Mouse (Mus musculus) kidney, postnatal 0 days (tissue): Measurements from ENCODE around the gene Alkbh5. TPM values are rescaled to one million over a fixed set of nuclear protein-coding genes. Genes with fewer than 3 reads are reported as not detected.
"Not testable (repeated sequence)": the region's sequence is repeated elsewhere in the genome, so short reads cannot be mapped to it uniquely, and the experiment has no call there.

Experiments
- ATAC-seq: fragments of 200-750 bp; cut with Nextera tagmentation; replicated peaks from 2 replicates; pipeline ENCODE4 v1.8.0; 2017; ENCODE audit warnings: low read depth, moderate number of reproducible peaks, moderate TSS enrichment, moderate library complexity; ENCODE audit not compliant: low FRiP score
- DNase-seq: peaks from one replicate; pipeline ENCODE4 v3.0.0-alpha.2; 2016; ENCODE audit warnings: low spot score
- H3K27ac ChIP-seq: fragments of 300-500 bp; sonication (generic); 2 replicates; pipeline ENCODE4 v1.5.1; 2014; ENCODE audit warnings: mild to moderate bottlenecking
- H3K27me3 ChIP-seq: fragments of 300-500 bp; sonication (generic); 2 replicates; pipeline ENCODE4 v1.6.1; 2014; ENCODE audit warnings: low read length, mixed read lengths; ENCODE audit not compliant: insufficient read depth
- H3K36me3 ChIP-seq: fragments of 300-500 bp; sonication (generic); 2 replicates; pipeline ENCODE4 v1.6.1; 2014; ENCODE audit warnings: low read length, mixed read lengths; ENCODE audit not compliant: insufficient read depth
- H3K4me1 ChIP-seq: fragments of 300-500 bp; sonication (generic); replicated peaks from 2 replicates; pipeline ENCODE4 v1.6.1; 2014; ENCODE audit warnings: antibody characterized with exemption, low read length, mixed read lengths; ENCODE audit not compliant: insufficient read depth
- H3K4me2 ChIP-seq: fragments of 300-500 bp; sonication (generic); 2 replicates; pipeline ENCODE4 v1.6.1; 2014; ENCODE audit warnings: mild to moderate bottlenecking, low read length, moderate library complexity, mixed read lengths
- H3K4me3 ChIP-seq: fragments of 300-500 bp; sonication (generic); replicated peaks from 2 replicates; pipeline ENCODE4 v1.5.1; 2014; ENCODE audit warnings: low read depth, low read length
- H3K9ac ChIP-seq: fragments of 300-500 bp; sonication (generic); 2 replicates; pipeline ENCODE4 v1.6.1; 2014; ENCODE audit warnings: low read depth, low read length
- H3K9me3 ChIP-seq: fragments of 300-500 bp; sonication (generic); replicated peaks from 2 replicates; pipeline ENCODE4 v1.6.1; 2016; ENCODE audit warnings: low read length, inconsistent platforms, mixed read lengths
- CTCF ChIP-seq: IDR thresholded peaks from 2 replicates; pipeline ENCODE4 v1.5.1; 2016; ENCODE audit warnings: antibody characterized with exemption, low read depth, mild to moderate bottlenecking, moderate library complexity
- WGBS: fragments of 180-500 bp; shearing (Covaris S2); extraction: QIAGEN DNeasy Blood & Tissue Kit; methylation state at CpG from one replicate; pipeline ENCODE4 v1.1.7; 2014; 5-methylcytosine and 5-hydroxymethylcytosine counted together
- polyA plus RNA-seq: library from polyadenylated mRNA; unstranded; fragments of >200 nt; fragmentation: Nextera tagmentation; extraction: Ambion mirVana; gene quantifications from 2 replicates; pipeline ENCODE4 v1.2.1, GENCODE M21; 2015

Gene Alkbh5
- polyA plus RNA-seq, 1 experiment from 2014 or later = 38.3 TPM

- ATAC-seq (no peak), DNase-seq (no peak)
- H3K9ac ChIP-seq = no peak overlapping the region
- peaks cover 70% of the 10 kb centered on the region for H3K36me3 ChIP-seq
- TF ChIP-seq CTCF = no peak
- no peak overlapping the region for H3K4me2 ChIP-seq
- H3K4me3 ChIP-seq = no peak overlapping the region
- no peaks in the 10 kb centered on the region for H3K9me3 ChIP-seq
- no peaks in the 10 kb centered on the region for H3K27me3 ChIP-seq
- H3K4me1 ChIP-seq = no peaks in the 10 kb centered on the region
- no peak overlapping the region for H3K27ac ChIP-seq
Measured at GRCm38 (mm10) chr11:60553091-60553490, 16.9 kb downstream of the Alkbh5 start.

DNA sequence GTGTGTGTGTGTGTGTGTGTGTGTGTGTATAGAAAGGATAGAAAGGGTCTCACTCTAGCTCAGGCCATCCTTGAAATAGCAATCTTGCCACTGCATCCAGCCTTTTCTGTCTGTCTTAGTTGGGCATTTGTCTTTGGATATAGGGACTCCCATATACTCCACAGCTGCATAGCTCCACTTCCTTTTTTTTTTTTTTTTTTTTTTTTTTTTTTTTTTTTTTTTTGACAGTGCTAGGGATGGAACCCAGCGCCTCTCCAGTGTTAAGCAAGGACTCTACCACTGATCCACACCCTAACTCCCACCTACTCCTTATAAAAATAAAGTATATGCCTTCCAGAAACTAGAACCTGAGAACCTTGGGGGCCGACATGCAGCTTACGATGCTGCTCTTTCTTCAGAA, 21.5 kb downstream of the Alkbh5 start:
- 75% methylated on average over 3 of the region's 3 CpGs for WGBS
- no peak for ATAC-seq
- Histone ChIP-seq H3K9me3 (no peaks in the 10 kb centered on the region), H3K4me3 (no peak overlapping the region), H3K27me3 (no peaks in the 10 kb centered on the region), H3K4me2 (no peak overlapping the region), H3K27ac (no peak overlapping the region), H3K36me3 (peaks cover 44% of the 10 kb centered on the region), H3K9ac (no peak overlapping the region), H3K4me1 (no peaks in the 10 kb centered on the region)
- TF ChIP-seq CTCF = no peak
- no peak for DNase-seq

DNA sequence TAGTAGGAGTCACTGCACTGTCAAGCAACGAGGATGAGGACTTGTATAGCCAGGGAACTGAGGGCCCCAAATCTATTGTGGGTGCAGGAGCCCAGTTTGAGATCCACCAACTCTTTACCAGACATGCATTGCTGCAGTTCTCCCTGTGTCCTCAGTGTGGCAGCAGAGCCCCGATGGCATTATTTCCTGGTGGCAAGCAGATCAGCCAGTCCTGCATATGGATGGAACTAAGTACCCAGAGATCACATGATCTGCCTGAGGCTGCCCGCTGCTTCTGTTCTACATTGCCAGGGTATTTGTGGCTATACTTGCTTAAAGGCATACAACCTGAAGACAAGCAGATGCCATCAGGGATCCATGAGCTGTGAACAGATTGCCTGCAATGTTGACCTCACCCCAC, 23.2 kb downstream of the Alkbh5 start:
- ATAC-seq = 0 out of 2 replicates have a peak, but pooled peaks have one; percentile 25
- no peak overlapping the region for H3K4me3 ChIP-seq
- H3K9me3 ChIP-seq = no peaks in the 10 kb centered on the region
- no peak overlapping the region for H3K9ac ChIP-seq
- no peaks in the 10 kb centered on the region for H3K4me1 ChIP-seq
- WGBS = 8% methylated on average over 3 of the region's 3 CpGs
- TF ChIP-seq CTCF = peak; percentile 96
- DNase-seq = peak; percentile 71
- H3K36me3 ChIP-seq = peaks cover 28% of the 10 kb centered on the region
- no peak overlapping the region for H3K27ac ChIP-seq
- no peaks in the 10 kb centered on the region for H3K27me3 ChIP-seq
- no peak overlapping the region for H3K4me2 ChIP-seq

DNA sequence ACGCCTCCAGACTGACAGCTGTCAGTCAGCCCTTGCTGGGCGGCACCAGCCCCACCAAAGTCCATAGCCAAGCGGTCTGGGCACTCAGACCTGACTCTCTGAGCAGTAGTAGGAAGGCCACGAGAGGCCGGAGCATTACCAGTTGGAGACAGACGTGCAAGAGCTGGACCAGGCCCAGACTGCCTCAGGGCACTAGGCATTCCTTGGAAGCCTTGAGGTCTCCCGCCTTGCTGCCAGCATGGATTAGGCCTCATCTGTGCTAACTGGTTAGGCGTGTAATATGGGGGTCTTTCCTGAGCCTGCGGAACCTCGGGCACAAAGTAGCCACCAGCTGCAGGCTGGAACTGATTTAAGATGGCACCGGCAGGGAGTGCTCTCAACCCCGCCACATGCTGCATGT, 37.8 kb downstream of the Alkbh5 start:
- not testable (repeated sequence) for H3K27ac ChIP-seq, DNase-seq, H3K9ac ChIP-seq, H3K27me3 ChIP-seq, H3K4me1 ChIP-seq, H3K4me2 ChIP-seq, H3K4me3 ChIP-seq, H3K9me3 ChIP-seq, ATAC-seq, H3K36me3 ChIP-seq
- WGBS = 86% methylated on average over 10 of the region's 12 CpGs

Other genes starting within 250 kb of the Alkbh5 start
- 27.9 and 29.9 TPM in 2 replicates for gene Tom1l2, start 183.5 kb upstream of the Alkbh5 start, polyA plus RNA-seq
- 2.1 and 2.2 TPM in 2 replicates for gene Drc3, start 183.1 kb upstream of the Alkbh5 start, polyA plus RNA-seq
- 18.3 and 19.2 TPM in 2 replicates for gene Gid4, start 119.2 kb upstream of the Alkbh5 start, polyA plus RNA-seq
- gene Atpaf2, start 117.9 kb upstream of the Alkbh5 start, polyA plus RNA-seq = 41.2 and 44.2 TPM in 2 replicates
- 77.4 and 80.7 TPM in 2 replicates for gene Drg2, start 81.8 kb upstream of the Alkbh5 start, polyA plus RNA-seq
- 0.13 and 0.19 TPM in 2 replicates for gene Myo15, start 67.0 kb upstream of the Alkbh5 start, polyA plus RNA-seq
- 26.4 and 31.0 TPM in 2 replicates for gene Llgl1, start 163.3 kb downstream of the Alkbh5 start, polyA plus RNA-seq
- gene Flii, start 190.9 kb downstream of the Alkbh5 start, polyA plus RNA-seq = 53.4 and 56.8 TPM in 2 replicates
- 14.1 and 14.5 TPM in 2 replicates for gene Mief2, start 192.0 kb downstream of the Alkbh5 start, polyA plus RNA-seq
- gene Top3a, start 241.0 kb downstream of the Alkbh5 start, polyA plus RNA-seq = 8.2 and 10.2 TPM in 2 replicates
- 4.0 and 4.1 TPM in 2 replicates for gene Smcr8, start 241.1 kb downstream of the Alkbh5 start, polyA plus RNA-seq